Mouse (Mus musculus) lung, postnatal 0 days (tissue): ENCODE measurements around the gene Tspan13.
A peak's percentile ranks its signal among the peaks of the same experiment; 100 is the strongest.

Source experiments
- CTCF ChIP-seq: IDR thresholded peaks from 2 replicates; pipeline ENCODE4 v1.5.1; 2016; ENCODE audit warnings: antibody characterized with exemption, mild to moderate bottlenecking
- EP300 ChIP-seq: IDR thresholded peaks from 2 replicates; pipeline ENCODE4 v1.6.1; 2016; ENCODE audit warnings: antibody characterized with exemption, mild to moderate bottlenecking, control low read depth

- TF ChIP-seq EP300 (no peak), CTCF (peak; percentile 25)
These were observed 24.5 kb downstream of the Tspan13 start for GRCm38 (mm10) chr12:36017791-36018190.
